Mouse (Mus musculus) midbrain, embryonic 16.5 days (tissue): ENCODE results near the gene Ctnnd2. TPM values are rescaled to one million over a fixed set of nuclear protein-coding genes. Genes with fewer than 3 reads are reported as not detected.
A peak's percentile ranks its signal among the peaks of the same experiment; 100 is the strongest.

ENCODE experiments used
- ATAC-seq: fragments of 200-750 bp; cut with Nextera tagmentation; 2 replicates; pipeline ENCODE4 v1.8.0; 2017; ENCODE audit warnings: moderate TSS enrichment
- H3K27ac ChIP-seq: fragments of 300-500 bp; sonication (generic); 2 replicates; pipeline ENCODE4 v1.5.1; 2014; ENCODE audit warnings: mild to moderate bottlenecking, low read length, mixed read lengths
- H3K27me3 ChIP-seq: fragments of 300-500 bp; sonication (generic); 2 replicates; pipeline ENCODE4 v1.6.1; 2014; ENCODE audit warnings: low read depth, low read length, mixed read lengths; ENCODE audit not compliant: control insufficient read depth, insufficient read depth
- H3K36me3 ChIP-seq: fragments of 300-500 bp; sonication (generic); 2 replicates; pipeline ENCODE4 v1.6.1; 2014; ENCODE audit warnings: mild to moderate bottlenecking, low read length, moderate library complexity, mixed read lengths; ENCODE audit not compliant: control insufficient read depth, insufficient read depth
- H3K4me1 ChIP-seq: fragments of 300-500 bp; sonication (generic); 2 replicates; pipeline ENCODE4 v1.6.1; 2014; ENCODE audit warnings: mild to moderate bottlenecking, low read length, mixed read lengths; ENCODE audit not compliant: control insufficient read depth, insufficient read depth
- H3K4me2 ChIP-seq: fragments of 300-500 bp; sonication (generic); 2 replicates; pipeline ENCODE4 v1.6.1; 2014; ENCODE audit warnings: mild to moderate bottlenecking, low read length, mixed read lengths
- H3K4me3 ChIP-seq: fragments of 300-500 bp; sonication (generic); 2 replicates; pipeline ENCODE4 v1.5.1; 2014; ENCODE audit warnings: low read depth, mild to moderate bottlenecking, low read length, moderate library complexity, mixed read lengths
- H3K9ac ChIP-seq: fragments of 300-500 bp; sonication (generic); 2 replicates; pipeline ENCODE4 v1.6.1; 2014; ENCODE audit warnings: low read depth, low read length, mixed read lengths
- H3K9me3 ChIP-seq: fragments of 300-500 bp; sonication (generic); replicated peaks from 2 replicates; pipeline ENCODE4 v1.6.1; 2014; ENCODE audit warnings: mild to moderate bottlenecking, low read length, mixed read lengths; ENCODE audit not compliant: control insufficient read depth, poor library complexity, severe bottlenecking
- WGBS: fragments of 180-500 bp; shearing (Covaris S2); extraction: QIAGEN DNeasy Blood & Tissue Kit; methylation state at CpG from one replicate; pipeline ENCODE4 v1.1.7; 2014; 5-methylcytosine and 5-hydroxymethylcytosine counted together
- polyA plus RNA-seq: library from polyadenylated mRNA; unstranded; fragments of >200 nt; fragmentation: Nextera tagmentation; extraction: Ambion mirVana; gene quantifications from 2 replicates; pipeline ENCODE4 v1.2.1, GENCODE M21; 2015

Ctnnd2 gene
- polyA plus RNA-seq, 1 experiment from 2014 or later, result 62.8 TPM

GRCm38 (mm10) chr15:30278610-30279009 is 106.2 kb downstream of the Ctnnd2 start:
- Histone ChIP-seq H3K4me1 (no peaks in the 10 kb centered on the region), H3K9me3 (no peaks in the 10 kb centered on the region), H3K4me3 (no peak overlapping the region), H3K36me3 (no peaks in the 10 kb centered on the region), H3K27me3 (no peaks in the 10 kb centered on the region), H3K9ac (no peak overlapping the region), H3K27ac (no peak overlapping the region), H3K4me2 (no peak overlapping the region)
- ATAC-seq, result no peak
- WGBS, result 69% methylated on average over 4 of the region's 4 CpGs

- no peak overlapping the region for H3K9ac ChIP-seq
- no peaks in the 10 kb centered on the region for H3K9me3 ChIP-seq
- H3K36me3 ChIP-seq, result no peaks in the 10 kb centered on the region
- H3K4me2 ChIP-seq, result no peak overlapping the region
- H3K4me1 ChIP-seq, result no peaks in the 10 kb centered on the region
- H3K27me3 ChIP-seq, result no peaks in the 10 kb centered on the region
- 86% methylated on average over 15 of the region's 15 CpGs for WGBS
- no peak overlapping the region for H3K4me3 ChIP-seq
- ATAC-seq, result peak; percentile 32; the same call in 1 of the 2 replicates
- H3K27ac ChIP-seq, result no peak overlapping the region
These were observed 113.3 kb downstream of the Ctnnd2 start for GRCm38 (mm10) chr15:30285572-30286244.

- H3K27me3 ChIP-seq, result no peaks in the 10 kb centered on the region
- no peak overlapping the region for H3K9ac ChIP-seq
- WGBS, result 85% methylated on average over 7 of the region's 7 CpGs
- 0 out of 2 replicates have a peak, but pooled peaks have one; percentile 25 for ATAC-seq
- no peaks in the 10 kb centered on the region for H3K4me1 ChIP-seq
- no peak overlapping the region for H3K4me2 ChIP-seq
- H3K4me3 ChIP-seq, result no peak overlapping the region
- H3K9me3 ChIP-seq, result no peaks in the 10 kb centered on the region
- no peak overlapping the region for H3K27ac ChIP-seq
- H3K36me3 ChIP-seq, result no peaks in the 10 kb centered on the region
These were observed 113.9 kb downstream of the Ctnnd2 start for GRCm38 (mm10) chr15:30286245-30286642.

GRCm38 (mm10) chr15:30302824-30303223 is 130.4 kb downstream of the Ctnnd2 start:
- H3K4me3 ChIP-seq, result no peak overlapping the region
- no peaks in the 10 kb centered on the region for H3K27me3 ChIP-seq
- no peaks in the 10 kb centered on the region for H3K36me3 ChIP-seq
- H3K9ac ChIP-seq, result no peak overlapping the region
- no peak overlapping the region for H3K4me2 ChIP-seq
- 89% methylated on average over 2 of the region's 2 CpGs for WGBS
- H3K9me3 ChIP-seq, result no peaks in the 10 kb centered on the region
- H3K4me1 ChIP-seq, result no peaks in the 10 kb centered on the region
- no peak overlapping the region for H3K27ac ChIP-seq
- ATAC-seq, result no peak

GRCm38 (mm10) chr15:30306437-30306836 is 134.0 kb downstream of the Ctnnd2 start:
- Histone ChIP-seq H3K9me3 (no peaks in the 10 kb centered on the region), H3K27me3 (no peaks in the 10 kb centered on the region), H3K9ac (no peak overlapping the region), H3K4me3 (no peak overlapping the region), H3K36me3 (no peaks in the 10 kb centered on the region), H3K4me1 (no peaks in the 10 kb centered on the region), H3K4me2 (no peak overlapping the region), H3K27ac (no peak overlapping the region)
- 86% methylated on average over 7 of the region's 7 CpGs for WGBS
- 0 out of 2 replicates have a peak, but pooled peaks have one; percentile 26 for ATAC-seq

- Histone ChIP-seq H3K27me3 (no peaks in the 10 kb centered on the region), H3K9me3 (no peaks in the 10 kb centered on the region)
- WGBS, result 86% methylated on average over 2 of the region's 2 CpGs
These were observed 150.2 kb downstream of the Ctnnd2 start for GRCm38 (mm10) chr15:30322543-30322942.

GRCm38 (mm10) chr15:30333336-30334310 is 161.2 kb downstream of the Ctnnd2 start:
- WGBS, result 69% methylated on average over 2 of the region's 2 CpGs
- no peak overlapping the region for H3K4me2 ChIP-seq
- H3K9ac ChIP-seq, result no peak overlapping the region
- no peak for ATAC-seq
- no peaks in the 10 kb centered on the region for H3K36me3 ChIP-seq
- H3K27ac ChIP-seq, result no peak overlapping the region
- no peaks in the 10 kb centered on the region for H3K9me3 ChIP-seq
- no peaks in the 10 kb centered on the region for H3K27me3 ChIP-seq
- no peaks in the 10 kb centered on the region for H3K4me1 ChIP-seq
- H3K4me3 ChIP-seq, result no peak overlapping the region

More at GRCm38 (mm10) chr15:30322543-30322942, 150.2 kb downstream of the Ctnnd2 start:
- H3K4me3 ChIP-seq, result no peak overlapping the region
- no peaks in the 10 kb centered on the region for H3K36me3 ChIP-seq
- ATAC-seq, result no peak
- no peaks in the 10 kb centered on the region for H3K4me1 ChIP-seq
- H3K4me2 ChIP-seq, result no peak overlapping the region
- no peak overlapping the region for H3K9ac ChIP-seq
- H3K27ac ChIP-seq, result no peak overlapping the region

GRCm38 (mm10) chr15:30338585-30339197 is 166.3 kb downstream of the Ctnnd2 start:
- Histone ChIP-seq H3K36me3 (no peaks in the 10 kb centered on the region; the same call in 1 of the 2 replicates), H3K27me3 (no peaks in the 10 kb centered on the region), H3K9me3 (no peaks in the 10 kb centered on the region), H3K4me3 (no peak overlapping the region), H3K9ac (no peak overlapping the region), H3K27ac (no peak overlapping the region), H3K4me2 (no peak overlapping the region), H3K4me1 (no peaks in the 10 kb centered on the region)
- 73% methylated on average over 6 of the region's 6 CpGs for WGBS
- no peak for ATAC-seq
